Mouse (Mus musculus): ENCODE results near the gene Washc1. TPM values are rescaled to one million over a fixed set of nuclear protein-coding genes. Genes with fewer than 3 reads are reported as not detected.
"Not testable (repeated sequence)": the region's sequence is repeated elsewhere in the genome, so short reads cannot be mapped to it uniquely, and the experiment has no call there.

Gene Washc1
- total RNA-seq, 2 experiments from 2014 or later: 44.2 to 48.1 TPM

DNA sequence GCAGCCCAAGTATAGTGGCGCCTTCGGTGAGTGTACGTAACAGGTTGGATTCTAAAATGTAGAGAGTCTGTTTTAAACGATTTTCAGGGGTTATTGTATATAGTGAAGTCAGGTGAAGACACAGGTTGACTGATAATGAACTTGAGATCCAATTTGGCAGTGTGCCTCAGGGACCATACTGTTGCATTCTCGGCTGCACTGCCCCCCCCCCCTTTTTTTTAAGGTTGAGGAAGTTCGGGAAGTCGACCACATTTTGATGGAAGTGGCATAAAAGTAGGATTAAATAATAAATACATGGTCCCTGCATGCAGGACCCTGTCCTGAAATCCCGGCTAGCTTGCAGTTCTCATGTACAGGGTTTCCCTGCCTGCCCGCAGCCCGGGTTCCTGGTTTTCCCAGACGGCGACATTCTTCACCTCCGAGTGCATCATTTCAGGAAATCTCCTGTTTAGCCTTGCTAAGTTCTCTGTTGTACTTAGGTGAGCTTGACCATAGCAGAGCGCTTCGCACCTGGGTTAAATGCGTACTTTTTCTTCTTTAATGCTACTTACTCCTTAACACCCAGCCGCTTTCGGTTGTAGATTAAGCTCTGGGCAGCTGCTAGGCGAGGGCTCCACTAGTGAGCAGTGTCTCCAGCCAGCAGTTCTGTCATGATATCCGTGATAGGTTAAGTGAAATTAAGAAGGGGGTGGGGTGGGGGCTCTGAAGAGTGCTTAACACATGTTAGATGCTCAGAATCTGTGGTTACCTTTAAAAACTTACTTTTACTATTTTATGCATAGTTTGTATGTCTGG, 12.7 kb downstream of the Washc1 start:
- H3K27ac ChIP-seq: peak overlapping the region; percentile 59; the same call in 1 of the 2 replicates
- TF ChIP-seq CTCF (conservative IDR thresholded peaks at IDR 0.05): no peak

DNA sequence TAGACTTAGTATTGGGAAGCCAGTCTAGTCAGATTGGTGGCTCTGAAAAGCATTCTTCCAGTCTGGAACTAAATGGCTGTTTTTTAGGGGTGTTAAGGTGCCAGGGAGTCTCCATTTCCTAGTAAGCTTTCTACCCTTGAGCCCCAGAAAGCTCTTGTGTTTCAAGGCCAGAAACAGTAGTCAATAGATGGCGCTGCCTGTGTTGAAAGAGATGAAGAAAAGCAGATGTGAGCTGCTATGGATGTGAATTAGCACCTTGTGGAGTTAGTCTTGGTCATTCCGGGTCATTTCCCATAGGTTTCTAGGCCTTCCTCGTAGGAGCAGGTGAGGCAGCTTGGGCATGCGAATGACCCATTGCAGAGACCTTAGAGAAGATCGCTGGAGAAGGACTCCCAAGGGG, 13.9 kb downstream of the Washc1 start:
- no peak overlapping the region for H3K4me3 ChIP-seq
- DNase-seq (ENCODE audit: low spot score in 2 of 2): no peak
- TF ChIP-seq CTCF (conservative IDR thresholded peaks at IDR 0.05): peak; percentile 24
- no peak overlapping the region for H3K27ac ChIP-seq

More for the DNA sequence above, 12.7 kb downstream of the Washc1 start:
- peak overlapping the region; percentile 94 for H3K4me3 ChIP-seq
- DNase-seq (ENCODE audit: low spot score in 2 of 2): no peak

DNA sequence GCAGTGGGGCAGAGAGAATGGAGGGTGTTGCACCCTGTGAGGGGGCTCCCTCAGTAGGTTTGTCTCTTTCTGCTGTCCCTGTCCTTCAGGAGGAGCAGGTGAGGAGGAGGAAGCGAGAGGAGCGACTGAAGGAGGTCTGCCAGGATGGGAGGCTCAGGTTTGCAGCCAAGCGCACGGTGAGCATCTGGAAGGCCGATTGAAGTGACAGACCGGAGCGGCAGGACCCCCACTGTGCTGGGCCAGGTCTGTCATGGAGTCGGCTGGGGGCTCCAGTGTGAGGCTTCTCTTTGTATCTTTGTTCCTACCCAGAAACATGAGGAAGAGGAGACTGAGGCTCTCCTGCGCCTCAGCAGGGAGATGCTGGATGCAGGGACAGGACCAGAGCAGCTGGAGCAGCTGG, 19.0 kb downstream of the Washc1 start:
- TF ChIP-seq CTCF (conservative IDR thresholded peaks at IDR 0.05): no peak
- H3K4me3 ChIP-seq: no peak overlapping the region
- no peak overlapping the region for H3K27ac ChIP-seq
- no peak for DNase-seq (ENCODE audit: low spot score in 2 of 2)

DNA sequence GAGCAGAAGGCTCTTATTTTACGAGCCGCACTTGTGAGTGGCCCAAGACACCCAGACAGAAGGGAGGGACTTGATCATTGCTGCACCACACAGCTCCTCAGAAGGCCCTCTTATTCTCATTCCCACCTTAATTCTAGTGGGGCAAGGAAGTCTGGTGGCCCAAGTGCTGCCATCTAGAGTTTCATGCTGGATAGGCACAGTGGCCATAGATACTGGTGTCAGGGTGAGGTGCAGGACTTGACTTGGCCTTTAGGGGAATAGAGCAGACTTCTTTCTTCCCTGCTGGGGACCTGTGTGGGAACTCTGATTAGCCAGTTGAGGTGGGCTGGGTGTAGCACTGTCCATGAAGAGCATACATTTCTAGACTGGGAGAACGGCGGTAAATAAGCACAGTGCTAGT, 19.9 kb downstream of the Washc1 start:
- peak; percentile 57 for TF ChIP-seq CTCF (conservative IDR thresholded peaks at IDR 0.05)
- H3K27ac ChIP-seq: no peak overlapping the region
- no peak for DNase-seq (ENCODE audit: low spot score in 2 of 2)
- H3K4me3 ChIP-seq: no peak overlapping the region

DNA sequence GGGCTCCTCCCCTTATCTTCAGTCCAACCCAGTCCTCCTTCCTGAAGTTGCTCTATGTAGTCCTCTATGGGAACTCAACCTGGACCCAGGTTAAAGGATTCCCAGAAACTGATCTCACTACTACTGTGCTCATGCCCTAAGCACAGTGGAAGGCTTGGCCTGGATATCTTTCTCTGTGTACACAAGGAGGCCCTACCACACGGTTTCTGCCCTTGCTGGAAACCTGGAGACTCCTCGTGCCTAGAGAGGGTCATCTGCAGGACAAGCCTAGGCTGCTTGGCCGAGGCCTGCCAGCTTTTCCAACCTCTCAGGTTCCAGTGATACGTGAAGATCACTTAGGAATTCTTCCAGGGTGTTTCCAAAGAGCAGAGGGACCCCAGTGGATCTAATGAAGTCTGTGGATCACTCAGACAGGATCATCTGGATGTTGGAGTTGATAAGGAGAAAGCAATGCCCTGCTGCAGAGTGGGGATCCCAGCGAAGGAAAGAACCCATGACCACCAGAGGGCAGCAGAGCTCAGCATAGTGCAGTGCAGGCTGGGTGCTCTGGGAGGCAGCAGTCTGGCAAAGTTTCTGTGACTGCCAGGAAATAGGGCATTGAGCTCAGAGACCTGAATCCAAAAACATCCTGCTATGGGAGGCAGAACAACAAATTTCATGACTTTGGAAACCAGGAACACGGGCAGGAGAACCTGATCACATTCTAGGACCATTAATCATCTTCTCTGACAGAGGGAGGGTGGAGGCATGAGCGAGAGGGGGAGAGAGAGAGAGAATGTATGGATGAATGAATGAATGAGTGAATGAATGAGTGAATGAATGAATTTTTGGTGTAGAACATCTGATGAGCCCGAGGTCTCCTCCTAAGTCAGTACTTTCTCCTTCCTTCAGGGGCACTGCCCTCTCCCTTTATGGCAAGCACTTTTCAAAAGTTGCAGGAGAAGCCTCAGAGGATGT, 41.6 kb downstream of the Washc1 start:
- not testable (repeated sequence) for H3K27ac ChIP-seq; DNase-seq (ENCODE audit: low spot score in 2 of 2); H3K4me3 ChIP-seq
- peak; percentile 38 for TF ChIP-seq CTCF (conservative IDR thresholded peaks at IDR 0.05)

DNA sequence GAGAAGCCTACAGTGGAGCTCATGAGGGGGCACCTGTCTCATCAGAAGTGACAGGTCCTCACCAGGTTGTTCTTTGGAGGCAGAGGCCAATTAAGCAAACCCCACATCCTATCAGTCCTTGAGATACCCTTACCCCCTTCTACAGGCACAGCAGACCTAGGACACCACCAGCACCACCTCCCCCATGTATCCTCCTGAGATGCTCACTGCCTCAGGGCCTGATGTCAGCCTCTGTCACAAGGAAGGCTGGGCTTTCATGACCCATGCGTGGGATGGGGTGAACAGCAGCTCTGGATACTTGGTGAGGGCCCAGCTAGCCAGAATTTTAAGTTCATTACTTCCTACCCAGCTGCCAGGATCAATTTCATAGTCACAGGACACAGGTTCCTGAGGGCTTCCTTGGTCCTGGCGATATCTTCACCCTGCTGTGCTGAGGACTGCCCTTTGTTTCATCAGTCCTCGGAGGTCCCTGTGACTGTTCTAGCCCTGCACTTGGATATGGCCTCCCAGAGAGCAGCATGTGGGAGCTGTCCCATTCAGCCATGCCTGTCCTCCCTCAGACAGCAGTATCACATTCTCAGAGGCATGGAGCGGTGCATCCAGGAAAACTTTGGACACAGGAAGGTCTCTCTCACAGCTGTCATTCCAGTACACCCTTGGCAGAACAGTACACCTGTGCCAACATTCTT, 42.5 kb downstream of the Washc1 start:
- not testable (repeated sequence) for H3K27ac ChIP-seq; DNase-seq (ENCODE audit: low spot score in 2 of 2); H3K4me3 ChIP-seq

DNA sequence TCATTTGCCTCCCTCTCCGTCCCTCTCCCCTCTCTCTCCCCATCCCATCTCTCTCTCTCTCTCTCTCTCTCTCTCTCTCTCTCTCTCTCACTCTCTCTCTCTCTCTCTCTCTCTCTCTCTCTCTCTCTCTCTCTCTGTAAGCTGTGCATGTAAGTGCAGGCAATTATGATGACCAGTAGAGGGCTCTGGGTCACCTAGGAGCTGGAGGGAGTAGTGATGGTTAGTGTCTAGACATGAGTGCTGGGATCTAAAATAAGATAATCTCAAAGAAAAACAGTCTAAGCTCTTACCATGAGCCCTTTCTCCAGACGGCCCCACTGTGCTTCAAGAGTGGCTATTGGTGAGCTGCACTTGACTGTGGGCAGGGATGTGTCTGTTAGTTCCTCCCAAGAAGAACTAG, 43.5 kb downstream of the Washc1 start:
- H3K27ac ChIP-seq: no peak overlapping the region
- DNase-seq (ENCODE audit: low spot score in 2 of 2): no peak
- H3K4me3 ChIP-seq: no peak overlapping the region
- no peak for TF ChIP-seq CTCF (conservative IDR thresholded peaks at IDR 0.05)

DNA sequence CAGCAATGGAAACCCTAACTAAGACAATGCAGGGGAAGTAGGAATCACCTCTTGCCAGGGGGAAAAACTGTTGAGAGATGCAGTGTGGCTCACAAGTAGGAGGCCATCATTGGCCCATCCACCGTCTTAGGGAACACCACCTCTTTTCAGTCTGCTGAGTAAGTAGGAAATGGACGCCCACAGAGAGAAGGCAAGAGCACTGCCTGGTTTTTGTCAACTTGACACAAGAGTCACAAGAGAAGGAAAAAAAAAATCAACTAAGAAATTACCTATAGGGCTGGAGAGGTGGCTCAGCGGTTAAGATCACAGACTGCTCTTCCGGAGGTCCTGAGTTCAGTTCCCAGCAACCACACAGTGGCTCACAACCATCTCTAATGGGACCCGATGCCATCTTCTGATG, 46.9 kb downstream of the Washc1 start:
- H3K27ac ChIP-seq: no peak overlapping the region
- TF ChIP-seq CTCF (conservative IDR thresholded peaks at IDR 0.05): no peak
- DNase-seq (ENCODE audit: low spot score in 2 of 2): no peak
- no peak overlapping the region for H3K4me3 ChIP-seq

DNA sequence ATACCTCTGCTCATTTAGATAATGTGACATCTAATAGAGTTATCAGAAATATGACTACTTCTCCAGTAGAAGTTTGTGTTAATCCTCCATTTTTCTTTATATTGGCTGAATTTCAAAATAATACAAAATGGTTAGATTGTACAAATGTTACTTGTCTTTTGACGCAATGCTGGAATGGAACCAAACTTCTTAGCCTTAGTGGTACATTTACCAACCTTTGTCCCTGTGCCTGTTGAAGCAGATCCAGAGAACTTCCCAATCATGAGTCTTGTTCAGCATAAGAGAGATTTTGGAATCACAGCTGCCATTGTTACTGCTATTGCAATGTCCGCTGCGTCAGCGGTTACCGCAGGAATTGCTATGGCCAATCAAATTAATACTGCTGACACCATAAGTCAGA, 55.8 kb downstream of the Washc1 start:
- not testable (repeated sequence) for H3K27ac ChIP-seq; H3K4me3 ChIP-seq; DNase-seq (ENCODE audit: low spot score in 2 of 2)

Other genes starting within 250 kb of the Washc1 start
- 10 to 100 TPM; 54.2 to 56.8 TPM for gene Ralbp1, start 225.7 kb upstream of the Washc1 start, total RNA-seq (2021)
- gene Twsg1, start 160.3 kb upstream of the Washc1 start, total RNA-seq (2021): 10 to 100 TPM; 25.0 to 29.9 TPM
- 100 to 1,000 TPM; 229 to 237 TPM for gene Ankrd12, start 34.5 kb upstream of the Washc1 start, total RNA-seq (2021)
- 100 to 1,000 TPM; 233 to 261 TPM for gene Ndufv2, start 10.0 kb upstream of the Washc1 start, total RNA-seq (2021)
- gene Ddx11, start 12.0 kb downstream of the Washc1 start, total RNA-seq (2021): 1 to 10 TPM; 1.1 to 1.5 TPM

All from layer of hippocampus, adult 2 months (tissue).